Mouse (Mus musculus) left cerebral cortex, postnatal 36 days (tissue): ENCODE measurements at regions not wholly inside any gene's neighbourhood (a gene's known extent, or its start where the extent isn't known, plus 50 kb on each side); places are given as distances from the start of the nearest gene placed in this dataset.

Experiments
- DNase-seq, 2 experiments: peaks; one replicate each; pipeline ENCODE4 v3.0.0; 2021 to 2022; ENCODE audit warnings: low spot score in 2 of 2, mixed read lengths in 1 of 2
- intact Hi-C: fragments of 180-260 bp; cut with DNase I; formaldehyde crosslinking; loops from one replicate; pipeline ENCODE4 v1.15.1; 2025

GRCm38 (mm10) chr15:10832331-10832730 lies 117.9 kb upstream of the Rai14 start:
- no peak for DNase-seq
- intact Hi-C loops = no loop called here

GRCm38 (mm10) chr15:10833866-10834571 lies 118.1 kb upstream of the C1qtnf3 start:
- DNase-seq = no peak
- intact Hi-C loops = no loop called here

GRCm38 (mm10) chr15:10838584-10839288 lies 113.4 kb upstream of the C1qtnf3 start:
- no peak for DNase-seq
- intact Hi-C loops = no loop called here

- intact Hi-C loops = loop anchor here (2.0 to 5.0 kb wide), 2 partner anchors 90 to 163 kb away; no protein-coding TSS in a partner anchor
- DNase-seq = peak; percentile 80 to 81
These were observed 111.5 kb upstream of the C1qtnf3 start for GRCm38 (mm10) chr15:10840621-10841034.

- intact Hi-C loops = loop anchor here (5.0 kb wide), 1 partner anchor 166 kb away; no protein-coding TSS in a partner anchor
- DNase-seq = no peak
These were observed 109.0 kb upstream of the C1qtnf3 start for GRCm38 (mm10) chr15:10843060-10843695.

- no peak for DNase-seq
- intact Hi-C loops = no loop called here
These were observed 105.4 kb upstream of the C1qtnf3 start for GRCm38 (mm10) chr15:10846722-10847121.

- no peak for DNase-seq
- intact Hi-C loops = no loop called here
These were observed 87.9 kb upstream of the C1qtnf3 start for GRCm38 (mm10) chr15:10864004-10864775.

GRCm38 (mm10) chr15:10865109-10865508 lies 87.0 kb upstream of the C1qtnf3 start:
- no peak for DNase-seq
- intact Hi-C loops = no loop called here

GRCm38 (mm10) chr15:10866794-10867193 lies 85.3 kb upstream of the C1qtnf3 start:
- intact Hi-C loops = no loop called here
- peak; percentile 25 to 38 for DNase-seq

GRCm38 (mm10) chr15:10868115-10868514 lies 84.0 kb upstream of the C1qtnf3 start:
- intact Hi-C loops = no loop called here
- peak in 1 of 2 experiments; percentile 30 for DNase-seq

GRCm38 (mm10) chr15:10868716-10869585 lies 83.2 kb upstream of the C1qtnf3 start:
- intact Hi-C loops = no loop called here
- DNase-seq = no peak

GRCm38 (mm10) chr15:10869879-10870278 lies 82.3 kb upstream of the C1qtnf3 start:
- no peak for DNase-seq
- intact Hi-C loops = no loop called here

GRCm38 (mm10) chr15:10872322-10872967 lies 79.7 kb upstream of the C1qtnf3 start:
- intact Hi-C loops = loop anchor here (1.0 to 2.0 kb wide), 2 partner anchors 28 to 372 kb away; no protein-coding TSS in a partner anchor
- no peak for DNase-seq

- intact Hi-C loops = no loop called here
- no peak for DNase-seq
These were observed 75.8 kb upstream of the C1qtnf3 start for GRCm38 (mm10) chr15:10876328-10876727.

GRCm38 (mm10) chr15:10881726-10882125 lies 70.4 kb upstream of the C1qtnf3 start:
- intact Hi-C loops = no loop called here
- no peak for DNase-seq

- intact Hi-C loops = no loop called here
- no peak for DNase-seq
These were observed 64.1 kb upstream of the C1qtnf3 start for GRCm38 (mm10) chr15:10887990-10888389.

GRCm38 (mm10) chr15:10890220-10890921 lies 61.8 kb upstream of the C1qtnf3 start:
- no peak for DNase-seq
- intact Hi-C loops = loop anchor here (10.0 kb wide), 1 partner anchor 1436 kb away; no protein-coding TSS in a partner anchor

- no peak for DNase-seq
- intact Hi-C loops = loop anchor here (10.0 kb wide), 1 partner anchor 1444 kb away; no protein-coding TSS in a partner anchor
These were observed 53.8 kb upstream of the C1qtnf3 start for GRCm38 (mm10) chr15:10898309-10898708.
